Mouse (Mus musculus): ENCODE results near the gene Eif5b. TPM values are rescaled to one million over a fixed set of nuclear protein-coding genes. Genes with fewer than 3 reads are reported as not detected.
"Not testable (repeated sequence)": the region's sequence is repeated elsewhere in the genome, so short reads cannot be mapped to it uniquely, and the experiment has no call there.

The Eif5b gene
- polyA plus RNA-seq, 1 experiment from 2014 or later, result 20.7 TPM

DNA sequence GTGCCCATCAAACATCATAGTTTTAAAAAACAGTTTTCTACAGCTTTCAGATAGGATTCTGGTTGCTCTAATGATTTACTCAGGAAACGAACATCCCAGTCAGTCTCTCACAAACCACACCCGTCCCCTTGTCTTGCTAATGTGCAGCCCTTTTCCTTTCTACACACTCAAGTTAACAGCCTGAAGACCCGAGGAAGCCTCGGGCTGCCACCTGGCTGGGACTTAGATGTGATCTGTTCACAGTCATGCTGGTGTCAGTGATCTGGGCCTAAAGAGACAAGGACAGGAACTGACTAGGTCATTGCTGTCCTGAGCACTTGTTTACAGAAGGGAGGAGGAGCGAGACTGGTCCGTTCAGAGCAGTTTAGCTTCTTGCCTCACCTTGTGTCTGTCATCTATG is 60.6 kb downstream of the Eif5b start:
- no peak overlapping the region for H3K4me2 ChIP-seq (ENCODE audit: low read length)
- H3K36me3 ChIP-seq (ENCODE audit: control insufficient read depth, insufficient read depth, low read length), result peaks cover 80% of the 10 kb centered on the region
- H3K9ac ChIP-seq (replicated peaks; ENCODE audit: low read length), result no peak overlapping the region
- no peaks in the 10 kb centered on the region for H3K27me3 ChIP-seq (ENCODE audit: control insufficient read depth, insufficient read depth, low read length)
- H3K4me3 ChIP-seq (replicated peaks; ENCODE audit: low read depth, low read length), result no peak overlapping the region
- 89% methylated on average over 6 of the region's 6 CpGs for WGBS
- H3K9me3 ChIP-seq (ENCODE audit: control insufficient read depth, low read length), result no peaks in the 10 kb centered on the region
- H3K4me1 ChIP-seq (ENCODE audit: control insufficient read depth, insufficient read depth, low read length), result no peaks in the 10 kb centered on the region
- no peak for DNase-seq
- no peak for ATAC-seq (ENCODE audit: low FRiP score, low TSS enrichment)
- no peak overlapping the region for H3K27ac ChIP-seq (replicated peaks; ENCODE audit: low read depth, low read length)

GRCm38 (mm10) chr1:38062156-38062555 is 64.3 kb downstream of the Eif5b start:
- H3K36me3 ChIP-seq (ENCODE audit: control insufficient read depth, insufficient read depth, low read length), result peaks cover 73% of the 10 kb centered on the region
- not testable (repeated sequence) for H3K4me2 ChIP-seq (ENCODE audit: low read length); H3K9me3 ChIP-seq (ENCODE audit: control insufficient read depth, low read length); H3K27me3 ChIP-seq (ENCODE audit: control insufficient read depth, insufficient read depth, low read length); H3K27ac ChIP-seq (replicated peaks; ENCODE audit: low read depth, low read length); H3K4me1 ChIP-seq (ENCODE audit: control insufficient read depth, insufficient read depth, low read length); H3K9ac ChIP-seq (replicated peaks; ENCODE audit: low read length); H3K4me3 ChIP-seq (replicated peaks; ENCODE audit: low read depth, low read length); ATAC-seq (ENCODE audit: low FRiP score, low TSS enrichment); DNase-seq
- 96% methylated on average over 2 of the region's 2 CpGs for WGBS

DNA sequence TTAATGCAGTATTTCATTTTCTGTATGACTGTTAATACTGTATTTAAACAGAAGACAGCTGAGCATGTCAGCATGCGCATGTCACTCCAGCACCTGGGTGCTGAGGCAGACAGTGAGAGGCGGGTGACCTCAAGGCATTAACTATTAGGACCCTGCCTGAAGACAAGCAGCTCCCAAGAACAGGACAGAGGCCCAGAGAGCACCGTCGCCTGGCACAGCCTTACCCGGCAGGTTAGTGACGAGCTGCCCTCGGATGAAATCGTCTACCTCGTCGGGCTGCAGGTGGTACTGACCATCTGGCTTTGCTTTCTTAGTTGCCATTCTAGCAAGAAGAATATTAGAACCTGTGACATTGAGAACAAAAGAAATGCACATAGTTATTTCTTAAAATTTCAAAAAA is 69.5 kb downstream of the Eif5b start:
- peaks cover 64% of the 10 kb centered on the region for H3K36me3 ChIP-seq (ENCODE audit: control insufficient read depth, insufficient read depth, low read length)
- WGBS, result 95% methylated on average over 10 of the region's 10 CpGs
- no peaks in the 10 kb centered on the region for H3K9me3 ChIP-seq (ENCODE audit: control insufficient read depth, low read length)
- ATAC-seq (ENCODE audit: low FRiP score, low TSS enrichment) (no peak), DNase-seq (no peak)
- H3K4me3 ChIP-seq (replicated peaks; ENCODE audit: low read depth, low read length), result no peak overlapping the region
- H3K9ac ChIP-seq (replicated peaks; ENCODE audit: low read length), result no peak overlapping the region
- H3K27ac ChIP-seq (replicated peaks; ENCODE audit: low read depth, low read length), result no peak overlapping the region
- H3K27me3 ChIP-seq (ENCODE audit: control insufficient read depth, insufficient read depth, low read length), result no peaks in the 10 kb centered on the region
- no peak overlapping the region for H3K4me2 ChIP-seq (ENCODE audit: low read length)
- H3K4me1 ChIP-seq (ENCODE audit: control insufficient read depth, insufficient read depth, low read length), result no peaks in the 10 kb centered on the region

DNA sequence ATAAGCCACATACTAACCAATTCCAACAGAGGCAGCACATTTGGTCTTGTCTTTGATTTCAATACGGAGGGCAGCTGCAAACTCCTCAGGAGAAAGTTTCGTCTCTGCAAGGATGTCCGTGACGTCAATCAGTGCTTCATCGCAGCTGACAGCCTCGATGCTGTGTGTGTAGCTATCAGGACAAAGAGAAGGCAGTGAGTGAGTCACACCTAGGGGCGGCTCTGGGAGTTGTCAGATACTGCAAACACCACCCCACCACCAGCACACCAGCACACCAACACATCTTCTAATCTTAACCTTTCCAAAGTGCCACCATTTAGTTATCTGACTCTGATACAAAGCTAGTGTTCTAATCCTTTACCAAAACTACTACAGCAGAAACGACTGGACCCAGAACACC is 73.5 kb downstream of the Eif5b start:
- H3K4me2 ChIP-seq (ENCODE audit: low read length), result no peak overlapping the region
- WGBS, result 90% methylated on average over 8 of the region's 8 CpGs
- no peaks in the 10 kb centered on the region for H3K4me1 ChIP-seq (ENCODE audit: control insufficient read depth, insufficient read depth, low read length)
- H3K27me3 ChIP-seq (ENCODE audit: control insufficient read depth, insufficient read depth, low read length), result no peaks in the 10 kb centered on the region
- ATAC-seq (ENCODE audit: low FRiP score, low TSS enrichment), result no peak
- no peak for DNase-seq
- no peak overlapping the region for H3K9ac ChIP-seq (replicated peaks; ENCODE audit: low read length)
- no peak overlapping the region for H3K27ac ChIP-seq (replicated peaks; ENCODE audit: low read depth, low read length)
- peaks cover 63% of the 10 kb centered on the region for H3K36me3 ChIP-seq (ENCODE audit: control insufficient read depth, insufficient read depth, low read length)
- H3K4me3 ChIP-seq (replicated peaks; ENCODE audit: low read depth, low read length), result no peak overlapping the region
- H3K9me3 ChIP-seq (ENCODE audit: control insufficient read depth, low read length), result no peaks in the 10 kb centered on the region

DNA sequence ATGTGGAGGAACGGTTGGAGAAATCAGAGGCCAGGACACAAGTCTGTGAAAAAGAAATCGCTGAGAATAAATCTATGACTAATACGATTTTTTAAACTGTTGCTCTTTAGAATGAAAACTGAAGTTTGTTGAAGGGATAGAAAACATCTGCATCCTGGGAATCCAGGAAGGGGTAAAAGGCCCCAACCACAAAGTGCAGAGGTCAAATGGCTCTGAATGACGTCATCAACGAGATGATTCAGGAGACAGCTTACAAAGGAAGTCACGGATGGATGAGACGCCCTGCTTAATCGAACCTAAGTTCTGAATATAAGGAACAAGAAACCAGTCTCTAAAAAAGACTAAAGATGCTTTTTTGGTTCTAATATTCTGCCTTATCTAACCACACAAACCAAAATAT is 83.5 kb downstream of the Eif5b start:
- no peak overlapping the region for H3K4me2 ChIP-seq (ENCODE audit: low read length)
- ATAC-seq (ENCODE audit: low FRiP score, low TSS enrichment) (no peak), DNase-seq (no peak)
- H3K36me3 ChIP-seq (ENCODE audit: control insufficient read depth, insufficient read depth, low read length), result peaks cover 53% of the 10 kb centered on the region
- no peak overlapping the region for H3K9ac ChIP-seq (replicated peaks; ENCODE audit: low read length)
- H3K27me3 ChIP-seq (ENCODE audit: control insufficient read depth, insufficient read depth, low read length), result no peaks in the 10 kb centered on the region
- no peak overlapping the region for H3K27ac ChIP-seq (replicated peaks; ENCODE audit: low read depth, low read length)
- H3K4me3 ChIP-seq (replicated peaks; ENCODE audit: low read depth, low read length), result no peak overlapping the region
- no peaks in the 10 kb centered on the region for H3K9me3 ChIP-seq (ENCODE audit: control insufficient read depth, low read length)
- WGBS, result 77% methylated on average over 8 of the region's 8 CpGs
- H3K4me1 ChIP-seq (ENCODE audit: control insufficient read depth, insufficient read depth, low read length), result no peaks in the 10 kb centered on the region

DNA sequence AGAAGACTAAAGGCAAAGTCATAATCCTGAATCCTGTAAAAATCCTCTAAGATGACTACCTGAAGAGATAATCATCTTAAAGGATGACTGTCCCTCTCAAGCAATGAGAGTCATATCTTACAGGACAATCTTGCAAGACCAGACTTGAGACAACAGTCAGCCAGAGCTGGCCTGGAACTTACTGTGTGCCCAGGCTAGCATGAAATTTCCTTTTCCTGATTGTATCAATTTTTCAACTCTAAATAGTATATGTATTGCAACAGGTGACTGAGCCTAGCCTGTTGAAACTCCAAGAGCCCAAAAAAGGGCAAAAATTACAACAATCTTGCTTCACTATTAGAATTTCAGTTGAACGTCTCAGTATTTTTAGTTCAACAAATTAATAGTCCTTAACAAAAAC is 105.4 kb downstream of the Eif5b start:
- DNase-seq (no peak), ATAC-seq (ENCODE audit: low FRiP score, low TSS enrichment) (no peak)
- Histone ChIP-seq H3K27me3 (ENCODE audit: control insufficient read depth, insufficient read depth, low read length) (no peaks in the 10 kb centered on the region), H3K36me3 (ENCODE audit: control insufficient read depth, insufficient read depth, low read length) (peaks cover 16% of the 10 kb centered on the region; the same call in 1 of the 2 replicates), H3K4me2 (ENCODE audit: low read length) (no peak overlapping the region), H3K4me1 (ENCODE audit: control insufficient read depth, insufficient read depth, low read length) (no peaks in the 10 kb centered on the region), H3K4me3 (replicated peaks; ENCODE audit: low read depth, low read length) (no peak overlapping the region), H3K27ac (replicated peaks; ENCODE audit: low read depth, low read length) (no peak overlapping the region), H3K9ac (replicated peaks; ENCODE audit: low read length) (no peak overlapping the region), H3K9me3 (ENCODE audit: control insufficient read depth, low read length) (no peaks in the 10 kb centered on the region)
- WGBS, result 96% methylated on average over 1 of the region's 1 CpGs

- no peaks in the 10 kb centered on the region for H3K27me3 ChIP-seq (ENCODE audit: control insufficient read depth, insufficient read depth, low read length)
- no peak overlapping the region for H3K27ac ChIP-seq (replicated peaks; ENCODE audit: low read depth, low read length)
- no peaks in the 10 kb centered on the region for H3K4me1 ChIP-seq (ENCODE audit: control insufficient read depth, insufficient read depth, low read length)
- peaks cover 11% of the 10 kb centered on the region; the same call in 1 of the 2 replicates for H3K36me3 ChIP-seq (ENCODE audit: control insufficient read depth, insufficient read depth, low read length)
- no peak overlapping the region for H3K9ac ChIP-seq (replicated peaks; ENCODE audit: low read length)
- H3K4me2 ChIP-seq (ENCODE audit: low read length), result no peak overlapping the region
- no peak for ATAC-seq (ENCODE audit: low FRiP score, low TSS enrichment)
- no peaks in the 10 kb centered on the region for H3K9me3 ChIP-seq (ENCODE audit: control insufficient read depth, low read length)
- WGBS, result 87% methylated on average over 3 of the region's 3 CpGs
- no peak overlapping the region for H3K4me3 ChIP-seq (replicated peaks; ENCODE audit: low read depth, low read length)
- no peak for DNase-seq
These were observed 106.0 kb downstream of the Eif5b start for GRCm38 (mm10) chr1:38103813-38104212.

Other genes starting within 250 kb of the Eif5b start
- gene Tsga10, start 131.6 kb upstream of the Eif5b start, polyA plus RNA-seq (2014; fragmentation: Nextera tagmentation; extraction: Ambion mirVana), result 20.8 and 23.3 TPM in 2 replicates
- 6.8 and 9.1 TPM in 2 replicates for gene Lipt1, start 126.3 kb upstream of the Eif5b start, polyA plus RNA-seq (2014; fragmentation: Nextera tagmentation; extraction: Ambion mirVana)
- gene Mitd1, start 107.6 kb upstream of the Eif5b start, polyA plus RNA-seq (2014; fragmentation: Nextera tagmentation; extraction: Ambion mirVana), result 13.7 and 14.7 TPM in 2 replicates
- 275 and 310 TPM in 2 replicates for gene Mrpl30, start 107.5 kb upstream of the Eif5b start, polyA plus RNA-seq (2014; fragmentation: Nextera tagmentation; extraction: Ambion mirVana)
- not detected in 2 replicates for gene Lyg2, start 81.5 kb upstream of the Eif5b start, polyA plus RNA-seq (2014; fragmentation: Nextera tagmentation; extraction: Ambion mirVana)
- not detected in 2 replicates for gene Lyg1, start 40.3 kb upstream of the Eif5b start, polyA plus RNA-seq (2014; fragmentation: Nextera tagmentation; extraction: Ambion mirVana)
- gene Txndc9, start 117 bp upstream of the Eif5b start, polyA plus RNA-seq (2014; fragmentation: Nextera tagmentation; extraction: Ambion mirVana), result 137 and 153 TPM in 2 replicates
- gene Rev1, start 131.8 kb downstream of the Eif5b start, polyA plus RNA-seq (2014; fragmentation: Nextera tagmentation; extraction: Ambion mirVana), result 34.7 and 35.8 TPM in 2 replicates

All from midbrain, embryonic 14.5 days (tissue).